Mouse (Mus musculus) lung, postnatal 0 days (tissue): ENCODE data around the gene Catsperg1.

ENCODE experiments used
- CTCF ChIP-seq: IDR thresholded peaks from 2 replicates; pipeline ENCODE4 v1.5.1; 2016; ENCODE audit warnings: antibody characterized with exemption, mild to moderate bottlenecking
- EP300 ChIP-seq: IDR thresholded peaks from 2 replicates; pipeline ENCODE4 v1.6.1; 2016; ENCODE audit warnings: antibody characterized with exemption, mild to moderate bottlenecking, control low read depth

DNA sequence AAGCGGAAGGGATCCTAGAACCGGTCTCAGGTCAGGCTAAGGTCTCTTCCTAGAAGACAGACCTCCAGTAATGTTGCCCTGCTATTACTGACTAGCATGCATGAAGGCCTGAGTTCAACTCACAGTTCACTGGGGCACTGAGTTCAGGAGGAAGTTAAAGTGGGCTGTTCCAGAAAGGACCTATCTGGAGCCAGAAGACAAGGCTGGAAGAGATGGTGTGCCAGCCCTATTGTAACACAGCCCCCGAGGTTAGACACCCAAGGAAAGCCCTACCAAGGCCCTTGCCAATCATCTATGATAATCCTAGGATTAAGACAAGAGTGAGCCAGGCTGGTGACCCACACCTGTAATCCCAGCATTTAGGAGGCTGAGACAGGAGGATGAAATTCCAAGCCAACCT, 17.7 kb upstream of the Catsperg1 start:
- TF ChIP-seq CTCF (no peak), EP300 (no peak)
